Mouse (Mus musculus): Measurements from ENCODE around the gene Tmcc3.

GRCm38 (mm10) chr10:94342256-94342655 lies 30.5 kb downstream of the Tmcc3 start:
- TF ChIP-seq EP300 (IDR thresholded peaks at IDR 0.05; ENCODE audit: insufficient read depth, low read depth, low read length) = no peak
- no peak for TF ChIP-seq POLR2A (IDR thresholded peaks at IDR 0.05; ENCODE audit: insufficient read depth, low read length)
- TF ChIP-seq CTCF (IDR thresholded peaks at IDR 0.05; ENCODE audit: low read depth, low read length) = no peak

All from ES-Bruce4 (cell line).